Mouse (Mus musculus) adrenal gland, postnatal 4 days (tissue): ENCODE data around the gene Nipal3. TPM values are rescaled to one million over a fixed set of nuclear protein-coding genes. Genes with fewer than 3 reads are reported as not detected.

Source experiments
- DNase-seq, 2 experiments: peaks; one replicate each; pipeline ENCODE4 v3.0.0; 2021 to 2022; ENCODE audit warnings: low spot score in 2 of 2, mixed read lengths in 2 of 2
- total RNA-seq, 2 experiments: library from RNA; stranded (reverse); gene quantifications; 2 replicates each; pipeline ENCODE4 v1.2.3; 2021

Nipal3 gene
- total RNA-seq, 2 experiments from 2014 or later, result 14.0 to 24.1 TPM

GRCm38 (mm10) chr4:135507547-135508350, 12.9 kb upstream of the Nipal3 start:
- DNase-seq, result no peak

- DNase-seq, result no peak
These were observed 11.0 kb upstream of the Nipal3 start for GRCm38 (mm10) chr4:135505794-135506193.

- DNase-seq, result no peak
These were observed 6.7 kb upstream of the Nipal3 start for GRCm38 (mm10) chr4:135501587-135501986.

- no peak for DNase-seq
These were observed 5.0 kb upstream of the Nipal3 start for GRCm38 (mm10) chr4:135499831-135500230.

GRCm38 (mm10) chr4:135498136-135498535, 3.3 kb upstream of the Nipal3 start:
- DNase-seq, result no peak

- DNase-seq, result no peak
These were observed 972 bp upstream of the Nipal3 start for GRCm38 (mm10) chr4:135495810-135496209.

- no peak for DNase-seq
These were observed 556 bp upstream of the Nipal3 start for GRCm38 (mm10) chr4:135495397-135495791.

GRCm38 (mm10) chr4:135493691-135494520, 932 bp downstream of the Nipal3 start:
- no peak for DNase-seq

GRCm38 (mm10) chr4:135493271-135493670, 1.6 kb downstream of the Nipal3 start:
- DNase-seq, result no peak

GRCm38 (mm10) chr4:135489256-135489655, 5.6 kb downstream of the Nipal3 start:
- DNase-seq, result no peak

- no peak for DNase-seq
These were observed 8.5 kb downstream of the Nipal3 start for GRCm38 (mm10) chr4:135486352-135486751.

GRCm38 (mm10) chr4:135485086-135485485, 9.8 kb downstream of the Nipal3 start:
- DNase-seq, result no peak

GRCm38 (mm10) chr4:135480370-135480769, 14.5 kb downstream of the Nipal3 start:
- no peak for DNase-seq

GRCm38 (mm10) chr4:135477851-135478250, 17.0 kb downstream of the Nipal3 start:
- DNase-seq, result no peak

- no peak for DNase-seq
These were observed 31.4 kb downstream of the Nipal3 start for GRCm38 (mm10) chr4:135463406-135463805.

- DNase-seq, result no peak
These were observed 41.3 kb downstream of the Nipal3 start for GRCm38 (mm10) chr4:135453572-135453971.

- DNase-seq, result no peak
These were observed 41.7 kb downstream of the Nipal3 start for GRCm38 (mm10) chr4:135453164-135453563.

GRCm38 (mm10) chr4:135451360-135452015, 43.4 kb downstream of the Nipal3 start:
- DNase-seq, result no peak

- DNase-seq, result no peak
These were observed 52.4 kb downstream of the Nipal3 start for GRCm38 (mm10) chr4:135442473-135442872.

GRCm38 (mm10) chr4:135439904-135440522, 54.8 kb downstream of the Nipal3 start:
- no peak for DNase-seq

GRCm38 (mm10) chr4:135439188-135439647, 55.6 kb downstream of the Nipal3 start:
- peak in 1 of 2 experiments; percentile 30 for DNase-seq
